Mouse (Mus musculus) stomach, embryonic 14.5 days (tissue): ENCODE data around the gene Mx1. TPM values are rescaled to one million over a fixed set of nuclear protein-coding genes. Genes with fewer than 3 reads are reported as not detected.
A peak's percentile ranks its signal among the peaks of the same experiment; 100 is the strongest.

ENCODE experiments used
- ATAC-seq: fragments of 200-750 bp; cut with Nextera tagmentation; 2 replicates; pipeline ENCODE4 v1.8.0; 2017; ENCODE audit warnings: low read depth, moderate TSS enrichment; ENCODE audit not compliant: insufficient number of reproducible peaks, insufficient read depth, low FRiP score
- H3K27ac ChIP-seq: fragments of 300-500 bp; sonication (generic); 2 replicates; pipeline ENCODE4 v1.5.1; 2014; ENCODE audit warnings: mild to moderate bottlenecking, low read length, moderate library complexity, mixed read lengths
- H3K27me3 ChIP-seq: fragments of 300-500 bp; sonication (generic); 2 replicates; pipeline ENCODE4 v1.6.1; 2014; ENCODE audit warnings: low read length, control low read depth, mixed read lengths; ENCODE audit not compliant: control insufficient read depth, insufficient read depth
- H3K36me3 ChIP-seq: fragments of 300-500 bp; sonication (generic); 2 replicates; pipeline ENCODE4 v1.6.1; 2014; ENCODE audit warnings: mild to moderate bottlenecking, control low read depth, low read length, moderate library complexity, mixed read lengths; ENCODE audit not compliant: control insufficient read depth, insufficient read depth
- H3K4me1 ChIP-seq: fragments of 300-500 bp; sonication (generic); 2 replicates; pipeline ENCODE4 v1.6.1; 2014; ENCODE audit warnings: low read length, control low read depth, mixed read lengths; ENCODE audit not compliant: control insufficient read depth, insufficient read depth
- H3K4me2 ChIP-seq: fragments of 300-500 bp; sonication (generic); replicated peaks from 2 replicates; pipeline ENCODE4 v1.6.1; 2014; ENCODE audit warnings: low read depth, low read length, control low read depth
- H3K4me3 ChIP-seq: fragments of 300-500 bp; sonication (generic); 2 replicates; pipeline ENCODE4 v1.5.1; 2014; ENCODE audit warnings: low read depth, low read length, control low read depth
- H3K9ac ChIP-seq: fragments of 300-500 bp; sonication (generic); replicated peaks from 2 replicates; pipeline ENCODE4 v1.6.1; 2014; ENCODE audit warnings: low read depth, mild to moderate bottlenecking, control low read depth, low read length, moderate library complexity, mixed read lengths
- H3K9me3 ChIP-seq: fragments of 300-500 bp; sonication (generic); 2 replicates; pipeline ENCODE4 v1.6.1; 2016; ENCODE audit warnings: low read depth, low read length, control low read depth; ENCODE audit not compliant: control insufficient read depth
- WGBS: fragments of 180-500 bp; shearing (Covaris S2); extraction: QIAGEN DNeasy Blood & Tissue Kit; methylation state at CpG from one replicate; pipeline ENCODE4 v1.1.7; 2014; 5-methylcytosine and 5-hydroxymethylcytosine counted together
- polyA plus RNA-seq: library from polyadenylated mRNA; unstranded; fragments of >200 nt; fragmentation: Nextera tagmentation; extraction: Ambion mirVana; gene quantifications from 2 replicates; pipeline ENCODE4 v1.2.1, GENCODE M21; 2014

Mx1 gene
- 0.15 and 0.35 TPM in 2 replicates for polyA plus RNA-seq

DNA sequence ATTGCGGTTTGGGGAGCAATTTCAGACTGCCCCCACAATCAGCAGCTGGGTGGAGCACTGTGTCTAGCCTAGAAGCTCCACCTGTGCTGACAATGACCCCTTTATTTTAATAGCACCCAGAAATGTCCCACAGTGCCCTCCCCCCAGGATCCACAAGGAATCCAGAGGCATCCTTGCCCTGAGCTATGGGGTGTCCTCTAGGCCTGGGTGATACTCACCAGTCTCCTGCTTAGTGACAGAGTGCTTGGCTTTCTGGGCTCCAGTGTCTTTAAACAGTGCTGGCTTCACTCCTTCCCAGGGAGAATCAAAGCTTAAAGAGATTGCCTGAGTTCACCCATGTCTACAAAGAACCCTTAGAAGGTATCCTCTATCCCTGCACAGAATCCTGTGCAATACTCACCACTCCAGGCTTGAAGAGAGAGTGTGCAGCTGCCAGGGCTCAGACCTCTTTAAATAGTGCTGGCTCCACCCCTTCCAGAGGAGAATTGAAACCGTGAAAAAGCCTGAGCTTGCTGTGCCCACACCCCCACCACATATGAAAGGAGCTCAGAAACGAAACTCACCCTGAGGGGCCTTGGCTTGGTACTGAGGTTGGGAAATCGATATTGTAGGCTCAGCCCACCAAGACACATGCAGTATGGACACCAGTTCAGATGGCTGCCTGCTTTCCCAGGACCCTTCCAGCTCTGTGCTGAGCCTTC is at the start of gene Mx1:
Gene Mx1, minus strand, starts transcription at position 427 of the 701 bp plus-strand sequence.
- Histone ChIP-seq H3K27ac (no peak within 1 kb of the TSS), H3K9ac (no peak within 1 kb of the TSS), H3K9me3 (no peaks in the 10 kb centered on the region), H3K4me2 (no peak within 1 kb of the TSS), H3K4me1 (0 out of 2 replicates have a peak, but pooled peaks cover 3% of the 10 kb centered on the region), H3K36me3 (no peaks in the 10 kb centered on the region), H3K27me3 (no peaks in the 10 kb centered on the region), H3K4me3 (no peak within 1 kb of the TSS)
- 0 out of 2 replicates have a peak, but pooled peaks have one; percentile 49 for ATAC-seq
- WGBS, result 32% methylated on average over 4 of the region's 4 CpGs

DNA sequence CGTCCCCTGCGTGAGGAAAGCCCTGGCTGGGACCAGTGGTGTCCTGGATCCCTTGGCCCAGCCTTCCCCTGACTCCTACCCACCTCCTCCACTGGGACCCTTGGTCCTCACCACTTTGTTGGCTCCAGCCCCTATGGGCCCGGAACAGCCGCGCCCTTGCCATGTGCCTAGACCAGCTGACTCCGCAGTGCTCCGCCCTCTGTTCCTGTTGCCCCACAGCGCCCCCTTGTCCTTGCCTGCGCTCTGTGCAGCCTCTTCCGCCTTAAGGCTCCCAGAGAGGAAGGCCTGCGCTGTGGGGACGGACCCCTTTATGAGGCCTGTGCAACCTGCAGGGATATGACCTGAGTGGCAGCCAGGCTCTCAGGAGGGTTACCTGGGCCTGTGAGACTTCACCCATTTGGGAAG is 49.6 kb upstream of the Mx1 start:
- Histone ChIP-seq H3K27ac (no peak overlapping the region), H3K27me3 (no peaks in the 10 kb centered on the region), H3K9ac (no peak overlapping the region), H3K4me3 (no peak overlapping the region), H3K36me3 (no peaks in the 10 kb centered on the region), H3K4me1 (no peaks in the 10 kb centered on the region), H3K4me2 (no peak overlapping the region), H3K9me3 (no peaks in the 10 kb centered on the region)
- ATAC-seq, result peak; percentile 51
- 92% methylated on average over 12 of the region's 12 CpGs for WGBS

GRCm38 (mm10) chr16:97511495-97511894 is 48.8 kb upstream of the Mx1 start:
- H3K4me3 ChIP-seq, result no peak overlapping the region
- H3K9me3 ChIP-seq, result no peaks in the 10 kb centered on the region
- H3K9ac ChIP-seq, result no peak overlapping the region
- H3K27me3 ChIP-seq, result no peaks in the 10 kb centered on the region
- H3K27ac ChIP-seq, result no peak overlapping the region
- no peak overlapping the region for H3K4me2 ChIP-seq
- no peaks in the 10 kb centered on the region for H3K36me3 ChIP-seq
- no peaks in the 10 kb centered on the region for H3K4me1 ChIP-seq
- no peak for ATAC-seq

- Histone ChIP-seq H3K27ac (no peak overlapping the region), H3K27me3 (no peaks in the 10 kb centered on the region), H3K36me3 (no peaks in the 10 kb centered on the region), H3K4me2 (no peak overlapping the region), H3K4me3 (no peak overlapping the region), H3K9me3 (no peaks in the 10 kb centered on the region), H3K9ac (no peak overlapping the region), H3K4me1 (no peaks in the 10 kb centered on the region)
- 39% methylated on average over 5 of the region's 5 CpGs for WGBS
- no peak for ATAC-seq
Measured at GRCm38 (mm10) chr16:97510849-97511248, 48.1 kb upstream of the Mx1 start.

GRCm38 (mm10) chr16:97507783-97508182 is 45.1 kb upstream of the Mx1 start:
- no peaks in the 10 kb centered on the region for H3K9me3 ChIP-seq
- no peak overlapping the region for H3K27ac ChIP-seq
- no peak overlapping the region for H3K4me3 ChIP-seq
- H3K4me2 ChIP-seq, result no peak overlapping the region
- no peaks in the 10 kb centered on the region for H3K27me3 ChIP-seq
- H3K9ac ChIP-seq, result no peak overlapping the region
- no peak for ATAC-seq
- no peaks in the 10 kb centered on the region for H3K4me1 ChIP-seq
- no peaks in the 10 kb centered on the region for H3K36me3 ChIP-seq

DNA sequence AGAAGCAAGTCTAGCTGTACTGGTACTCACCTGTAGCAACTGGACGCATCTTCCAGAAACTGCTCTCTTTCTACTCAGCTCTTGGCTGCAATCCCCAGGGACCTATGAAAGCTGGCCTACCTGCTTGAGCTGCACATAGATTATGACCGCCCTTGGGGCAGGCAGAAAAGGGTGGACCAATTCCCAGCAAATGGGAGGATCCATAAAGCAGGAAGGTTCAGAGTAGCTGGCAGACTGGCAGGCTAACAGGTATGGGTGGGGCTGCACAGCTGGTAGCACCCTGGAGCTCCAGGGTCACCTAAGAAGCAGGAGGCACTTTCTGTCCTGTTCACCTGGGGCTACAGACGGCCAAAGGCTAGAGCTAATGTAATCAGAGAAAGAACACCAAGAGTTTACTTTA is 42.1 kb upstream of the Mx1 start:
- no peak overlapping the region for H3K4me2 ChIP-seq
- WGBS, result 79% methylated on average over 3 of the region's 3 CpGs
- no peak for ATAC-seq

DNA sequence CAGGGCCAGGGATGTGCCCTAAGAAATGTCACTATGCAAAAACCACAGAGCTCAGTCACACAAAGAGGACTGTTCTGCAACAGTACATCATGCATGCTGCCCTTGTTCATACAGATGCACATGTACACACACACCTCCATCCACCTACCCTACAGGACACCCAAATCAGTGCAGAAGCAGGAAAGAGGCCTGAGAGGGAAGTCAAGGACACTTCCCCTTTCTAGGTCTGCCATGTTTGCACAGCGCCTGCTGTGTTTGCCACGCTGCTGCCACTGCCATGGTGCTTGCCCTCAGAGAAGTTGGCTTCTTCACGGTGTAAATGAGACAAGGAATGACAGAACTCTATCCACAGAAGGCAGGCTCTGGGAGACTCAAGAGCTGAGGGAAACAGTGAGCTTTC is 41.1 kb upstream of the Mx1 start:
- H3K36me3 ChIP-seq, result no peaks in the 10 kb centered on the region
- no peaks in the 10 kb centered on the region for H3K4me1 ChIP-seq
- no peak overlapping the region for H3K27ac ChIP-seq
- H3K9me3 ChIP-seq, result no peaks in the 10 kb centered on the region
- ATAC-seq, result no peak
- H3K9ac ChIP-seq, result no peak overlapping the region
- H3K4me3 ChIP-seq, result no peak overlapping the region
- 74% methylated on average over 3 of the region's 3 CpGs for WGBS
- no peak overlapping the region for H3K4me2 ChIP-seq
- no peaks in the 10 kb centered on the region for H3K27me3 ChIP-seq

More for the DNA sequence above, 42.1 kb upstream of the Mx1 start:
- H3K27me3 ChIP-seq, result no peaks in the 10 kb centered on the region
- no peaks in the 10 kb centered on the region for H3K4me1 ChIP-seq
- H3K27ac ChIP-seq, result no peak overlapping the region
- no peak overlapping the region for H3K4me3 ChIP-seq
- H3K9ac ChIP-seq, result no peak overlapping the region
- no peaks in the 10 kb centered on the region for H3K36me3 ChIP-seq
- no peaks in the 10 kb centered on the region for H3K9me3 ChIP-seq

GRCm38 (mm10) chr16:97500901-97501300 is 38.2 kb upstream of the Mx1 start:
- Histone ChIP-seq H3K9ac (no peak overlapping the region), H3K4me1 (no peaks in the 10 kb centered on the region), H3K27ac (no peak overlapping the region), H3K36me3 (no peaks in the 10 kb centered on the region), H3K4me2 (no peak overlapping the region), H3K4me3 (no peak overlapping the region), H3K9me3 (no peaks in the 10 kb centered on the region), H3K27me3 (no peaks in the 10 kb centered on the region)
- 82% methylated on average over 7 of the region's 7 CpGs for WGBS
- ATAC-seq, result no peak

DNA sequence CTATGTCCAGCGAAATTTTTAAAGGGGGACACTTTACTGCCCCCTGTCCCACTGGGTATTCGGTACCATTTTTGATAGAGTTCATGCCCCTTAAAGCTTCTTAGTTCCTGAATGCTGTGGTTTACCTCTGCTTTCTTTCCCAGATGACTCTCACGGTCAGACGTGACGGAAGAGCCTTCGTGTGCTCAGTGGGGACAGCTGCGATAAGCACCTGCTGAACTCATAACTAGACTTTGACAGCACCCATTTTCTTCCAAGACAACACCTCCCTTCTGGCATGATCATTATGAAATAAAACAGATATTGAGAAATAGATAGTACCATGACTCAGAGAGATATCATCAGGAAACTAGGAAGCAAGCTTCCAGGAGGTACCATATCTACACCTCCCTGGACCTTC is 36.7 kb upstream of the Mx1 start:
- Histone ChIP-seq H3K4me3 (no peak overlapping the region), H3K27ac (no peak overlapping the region), H3K27me3 (no peaks in the 10 kb centered on the region), H3K4me1 (no peaks in the 10 kb centered on the region), H3K36me3 (no peaks in the 10 kb centered on the region), H3K9ac (no peak overlapping the region), H3K9me3 (no peaks in the 10 kb centered on the region), H3K4me2 (no peak overlapping the region)
- WGBS, result 94% methylated on average over 7 of the region's 7 CpGs
- ATAC-seq, result no peak
